Mouse (Mus musculus): Measurements from ENCODE around the gene Rnase10. TPM values are rescaled to one million over a fixed set of nuclear protein-coding genes. Genes with fewer than 3 reads are reported as not detected.

The Rnase10 gene
- total RNA-seq, 2 experiments from 2014 or later, result not detected

Other genes starting within 250 kb of the Rnase10 start
- gene Ttc5, start 222.2 kb upstream of the Rnase10 start, total RNA-seq (2021), result 10 to 100 TPM; 62.2 to 71.8 TPM
- under 1 TPM in 1 of 2 experiments, not detected in 1; 0.69 TPM for gene Ccnb1ip1, start 200.0 kb upstream of the Rnase10 start, total RNA-seq (2021)
- gene Parp2, start 199.9 kb upstream of the Rnase10 start, total RNA-seq (2021), result 10 to 100 TPM; 26.3 to 29.0 TPM
- 1 to 10 TPM; 2.1 to 3.1 TPM for gene Tep1, start 137.2 kb upstream of the Rnase10 start, total RNA-seq (2021)
- gene Klhl33, start 110.2 kb upstream of the Rnase10 start, total RNA-seq (2021), result 1 to 10 TPM; 3.2 to 3.3 TPM
- gene Osgep, start 82.9 kb upstream of the Rnase10 start, total RNA-seq (2021), result 10 to 100 TPM; 34.6 to 37.0 TPM
- gene Apex1, start 82.8 kb upstream of the Rnase10 start, total RNA-seq (2021), result 10 to 100 TPM; 67.4 to 75.4 TPM
- gene Pip4p1, start 76.9 kb upstream of the Rnase10 start, total RNA-seq (2021), result 10 to 100 TPM; 85.3 to 88.8 TPM
- gene Pnp, start 76.7 kb upstream of the Rnase10 start, total RNA-seq (2021), result 10 to 100 TPM; 13.0 to 17.4 TPM
- 10 to 100 TPM in 1 of 2 experiments, 1 to 10 TPM in 1; 8.9 to 14.9 TPM for gene Gm49342, start 63.2 kb upstream of the Rnase10 start, total RNA-seq (2021)
- 1 to 10 TPM in 1 of 2 experiments, under 1 TPM in 1; 0.62 to 1.1 TPM for gene Pnp2, start 51.8 kb upstream of the Rnase10 start, total RNA-seq (2021)
- not detected for gene Rnase9, start 34.1 kb downstream of the Rnase10 start, total RNA-seq (2021)
- gene Rnase11, start 42.4 kb downstream of the Rnase10 start, total RNA-seq (2021), result not detected
- not detected for gene Rnase12, start 49.9 kb downstream of the Rnase10 start, total RNA-seq (2021)
- not detected for gene Olfr750, start 66.7 kb downstream of the Rnase10 start, total RNA-seq (2021)
- 10 to 100 TPM; 17.0 to 19.4 TPM for gene Rnase4, start 83.3 kb downstream of the Rnase10 start, total RNA-seq (2021)
- gene Ang, start 83.4 kb downstream of the Rnase10 start, total RNA-seq (2021), result 1 to 10 TPM; 3.4 to 4.7 TPM
- not detected for gene Eddm3b, start 106.7 kb downstream of the Rnase10 start, total RNA-seq (2021)
- under 1 TPM in 1 of 2 experiments, not detected in 1; 0.25 TPM for gene Rnase6, start 116.2 kb downstream of the Rnase10 start, total RNA-seq (2021)
- gene Rnase1, start 139.0 kb downstream of the Rnase10 start, total RNA-seq (2021), result 1 to 10 TPM; 2.4 to 3.4 TPM
- gene Rnase2b, start 154.5 kb downstream of the Rnase10 start, total RNA-seq (2021), result under 1 TPM in 1 of 2 experiments, not detected in 1; 0.37 TPM
- not detected for gene Ang2, start 191.4 kb downstream of the Rnase10 start, total RNA-seq (2021)
- not detected for gene Ear14, start 195.6 kb downstream of the Rnase10 start, total RNA-seq (2021)
- gene Rnase2a, start 248.4 kb downstream of the Rnase10 start, total RNA-seq (2021), result not detected

Measured in layer of hippocampus, postnatal 25 days (tissue).